In genomic region chr7:58399651-58400050, GRCm38 (mm10) we compare ENCODE assay signal across 8 mouse cellular contexts.
DNase-seq lines count a peak whose midpoint lies in the region; ATAC-seq lines count a peak whose summit lies in the region.

No protein-coding gene starts in this region.

- 42% methylated on average over 5 of the region's 5 CpGs for WGBS in kidney, embryonic 15.5 days
- 40% methylated on average over 5 of the region's 5 CpGs for WGBS in hindbrain, embryonic 14.5 days
- WGBS in midbrain, embryonic 12.5 days = 47% methylated on average over 5 of the region's 5 CpGs

- peak overlapping the region; percentile 32 for H3K9ac ChIP-seq in kidney, embryonic 15.5 days
- H3K9ac ChIP-seq in hindbrain, embryonic 14.5 days = peak overlapping the region; percentile 51
- peak overlapping the region; percentile 32; the same call in 1 of the 2 replicates for H3K9ac ChIP-seq in midbrain, embryonic 12.5 days (replicated peaks)

- no peaks in the 10 kb centered on the region for H3K36me3 ChIP-seq in kidney, embryonic 15.5 days
- no peaks in the 10 kb centered on the region for H3K36me3 ChIP-seq in hindbrain, embryonic 14.5 days (replicated peaks; ENCODE audit: control insufficient read depth, insufficient read depth)
- no peaks in the 10 kb centered on the region for H3K36me3 ChIP-seq in midbrain, embryonic 12.5 days

- peak overlapping the region; percentile 62 for H3K4me2 ChIP-seq in kidney, embryonic 15.5 days
- H3K4me2 ChIP-seq in hindbrain, embryonic 14.5 days (replicated peaks) = peak overlapping the region; percentile 69
- peak overlapping the region; percentile 57 for H3K4me2 ChIP-seq in midbrain, embryonic 12.5 days (replicated peaks)

- no peaks in the 10 kb centered on the region for H3K27me3 ChIP-seq in kidney, embryonic 15.5 days
- no peaks in the 10 kb centered on the region for H3K27me3 ChIP-seq in hindbrain, embryonic 14.5 days (ENCODE audit: control insufficient read depth, insufficient read depth, low read length)
- H3K27me3 ChIP-seq in midbrain, embryonic 12.5 days = no peaks in the 10 kb centered on the region

- ATAC-seq in kidney, embryonic 15.5 days (replicated peaks; ENCODE audit: low FRiP score) = no peak
- no peak for ATAC-seq in hindbrain, embryonic 14.5 days (ENCODE audit: low FRiP score)
- no peak for ATAC-seq in midbrain, embryonic 12.5 days (ENCODE audit: low FRiP score, low read depth)

- no peaks in the 10 kb centered on the region for H3K9me3 ChIP-seq in kidney, embryonic 15.5 days (replicated peaks)
- no peaks in the 10 kb centered on the region for H3K9me3 ChIP-seq in hindbrain, embryonic 14.5 days (ENCODE audit: control insufficient read depth, low read length)
- no peaks in the 10 kb centered on the region for H3K9me3 ChIP-seq in midbrain, embryonic 12.5 days

- peak overlapping the region; percentile 41 for H3K27ac ChIP-seq in kidney, embryonic 15.5 days
- H3K27ac ChIP-seq in hindbrain, embryonic 14.5 days = peak overlapping the region; percentile 71
- peak overlapping the region; percentile 46; the same call in 1 of the 2 replicates for H3K27ac ChIP-seq in midbrain, embryonic 12.5 days (replicated peaks)

- peak overlapping the region; percentile 63 for H3K4me3 ChIP-seq in kidney, embryonic 15.5 days (replicated peaks)
- H3K4me3 ChIP-seq in hindbrain, embryonic 14.5 days (replicated peaks; ENCODE audit: low read length) = peak overlapping the region; percentile 52
- H3K4me3 ChIP-seq in midbrain, embryonic 12.5 days = peak overlapping the region; percentile 50

- DNase-seq in kidney, postnatal 25 days = no peak
- peak; percentile 54 for DNase-seq in brain, adult 2 months (ENCODE audit: low read depth, low spot score)
- DNase-seq in hindbrain, embryonic 14.5 days (ENCODE audit: low spot score) = no peak
- no peak for DNase-seq in adipocyte (ENCODE audit: low spot score)
- no peak for DNase-seq in thymus, postnatal 10 days (ENCODE audit: low spot score in 2 of 2)
- DNase-seq in urinary bladder, adult 2 months (ENCODE audit: low spot score) = no peak

- 0 out of 2 replicates have a peak, but pooled peaks cover 4% of the 10 kb centered on the region for H3K4me1 ChIP-seq in kidney, embryonic 15.5 days
- H3K4me1 ChIP-seq in hindbrain, embryonic 14.5 days (replicated peaks; ENCODE audit: control insufficient read depth, insufficient read depth, low read length) = peaks cover 16% of the 10 kb centered on the region
- peaks cover 7% of the 10 kb centered on the region for H3K4me1 ChIP-seq in midbrain, embryonic 12.5 days
